Comparison of ENCODE assay signal across 8 mouse cellular contexts in genomic region chrX:50634842-50635615, GRCm38 (mm10).
DNase-seq lines count a peak whose midpoint lies in the region; ATAC-seq and TF ChIP-seq lines count a peak whose summit lies in the region.

No protein-coding gene starts in this region.

- TF ChIP-seq CTCF in MEL (IDR thresholded peaks at IDR 0.05 in 2 of 3, conservative IDR thresholded peaks at IDR 0.05 in 1 of 3; ENCODE audit: control insufficient read depth in 1 of 3, insufficient read depth in 1 of 3, low read depth in 2 of 3, low read length in 3 of 3, poor library complexity in 1 of 3, severe bottlenecking in 1 of 3) = peak in 1 of 3 experiments; percentile 44; a peak in 3 of 6 replicates
- TF ChIP-seq CTCF in liver, postnatal 0 days (IDR thresholded peaks at IDR 0.05; ENCODE audit: low read depth) = peak; percentile 39; the same call in 1 of the 2 replicates

- peaks cover 0 to 11% of the 10 kb centered on the region in 2 experiments; a peak in 2 of 4 replicates for H3K4me1 ChIP-seq in MEL (ENCODE audit: control insufficient read depth in 1 of 2, insufficient read depth in 2 of 2, low read length in 2 of 2)
- H3K4me1 ChIP-seq in forebrain, embryonic 16.5 days (replicated peaks; ENCODE audit: control insufficient read depth, insufficient read depth, low read length) = 0 out of 2 replicates have a peak, but pooled peaks cover 4% of the 10 kb centered on the region
- no peaks in the 10 kb centered on the region for H3K4me1 ChIP-seq in liver, postnatal 0 days (ENCODE audit: insufficient read depth)
- no peaks in the 10 kb centered on the region for H3K4me1 ChIP-seq in neural tube, embryonic 14.5 days (ENCODE audit: control insufficient read depth, insufficient read depth, low read length)

- DNase-seq in MEL (ENCODE audit: low read depth, low spot score) = peak; percentile 89
- DNase-seq in cerebellum, adult 11-12 months = peak; percentile 89
- peak; percentile 76 to 81 for DNase-seq in heart, postnatal 14 days
- DNase-seq in large intestine, adult 2 months (ENCODE audit: low read depth, low spot score) = peak; percentile 51
- peak; percentile 72 for DNase-seq in liver, postnatal 0 days
- DNase-seq in thymus, postnatal 0 days (ENCODE audit: low spot score) = peak; percentile 54

- no peak for TF ChIP-seq EP300 in MEL (IDR thresholded peaks at IDR 0.05; ENCODE audit: low read depth in 1 of 2, low read length in 2 of 2)
- TF ChIP-seq EP300 in liver, postnatal 0 days (IDR thresholded peaks at IDR 0.05; ENCODE audit: low read depth) = no peak

- H3K4me3 ChIP-seq in MEL (ENCODE audit: control insufficient read depth in 1 of 2, insufficient read depth in 1 of 2, low read depth in 2 of 2, low read length in 2 of 2) = peak overlapping the region; percentile 80 to 86
- H3K4me3 ChIP-seq in forebrain, embryonic 16.5 days (replicated peaks; ENCODE audit: low read length) = peak overlapping the region; percentile 59
- H3K4me3 ChIP-seq in liver, postnatal 0 days (ENCODE audit: low read depth, low read length) = peak overlapping the region; percentile 56
- peak overlapping the region; percentile 49 for H3K4me3 ChIP-seq in neural tube, embryonic 14.5 days (ENCODE audit: low read depth, low read length)

- peak overlapping the region; percentile 63 for H3K4me2 ChIP-seq in forebrain, embryonic 16.5 days (ENCODE audit: low read length)
- H3K4me2 ChIP-seq in liver, postnatal 0 days (ENCODE audit: low read depth, low read length) = peak overlapping the region; percentile 68
- H3K4me2 ChIP-seq in neural tube, embryonic 14.5 days (ENCODE audit: low read depth, low read length) = peak overlapping the region; percentile 54

- peak; percentile 99 for ATAC-seq in forebrain, embryonic 16.5 days
- peak; percentile 97 for ATAC-seq in liver, postnatal 0 days
- ATAC-seq in neural tube, embryonic 14.5 days (ENCODE audit: low read depth) = peak; percentile 99

- peak; percentile 39 to 57; a peak in 1 of 4 replicates for TF ChIP-seq POLR2A in MEL (IDR thresholded peaks at IDR 0.05; ENCODE audit: control insufficient read depth in 1 of 2, insufficient read depth in 1 of 2, low read depth in 1 of 2, low read length in 2 of 2, poor library complexity in 1 of 2)

- no peaks in the 10 kb centered on the region for H3K9me3 ChIP-seq in MEL (replicated peaks; ENCODE audit: insufficient read depth, low read length)
- H3K9me3 ChIP-seq in forebrain, embryonic 16.5 days (ENCODE audit: control insufficient read depth, low read length) = no peaks in the 10 kb centered on the region
- H3K9me3 ChIP-seq in liver, postnatal 0 days (ENCODE audit: low read length) = no peaks in the 10 kb centered on the region
- no peaks in the 10 kb centered on the region for H3K9me3 ChIP-seq in neural tube, embryonic 14.5 days (ENCODE audit: control insufficient read depth, low read length)

- intact Hi-C loops in heart, postnatal 14 days (cut with DNase I) = loop anchor here (10.0 kb wide), 1 partner anchor 380 kb away; the partner anchor contains the start of gene Rap2c

- H3K36me3 ChIP-seq in MEL (ENCODE audit: control insufficient read depth in 1 of 2, insufficient read depth in 2 of 2, low read length in 2 of 2) = peaks cover 0 to 6% of the 10 kb centered on the region in 2 experiments; a peak in 2 of 4 replicates
- H3K36me3 ChIP-seq in forebrain, embryonic 16.5 days (ENCODE audit: control insufficient read depth, insufficient read depth) = no peaks in the 10 kb centered on the region
- no peaks in the 10 kb centered on the region for H3K36me3 ChIP-seq in liver, postnatal 0 days (replicated peaks; ENCODE audit: insufficient read depth, low read length)
- no peaks in the 10 kb centered on the region for H3K36me3 ChIP-seq in neural tube, embryonic 14.5 days (ENCODE audit: control insufficient read depth, insufficient read depth, low read length)

- no peaks in the 10 kb centered on the region for H3K27me3 ChIP-seq in MEL (ENCODE audit: control insufficient read depth in 1 of 2, insufficient read depth in 2 of 2, low read length in 2 of 2)
- no peaks in the 10 kb centered on the region for H3K27me3 ChIP-seq in forebrain, embryonic 16.5 days (replicated peaks; ENCODE audit: control insufficient read depth, insufficient read depth, low read length)
- H3K27me3 ChIP-seq in liver, postnatal 0 days (ENCODE audit: insufficient read depth, low read length) = no peaks in the 10 kb centered on the region
- H3K27me3 ChIP-seq in neural tube, embryonic 14.5 days (ENCODE audit: control insufficient read depth, insufficient read depth, low read length) = no peaks in the 10 kb centered on the region

- peak overlapping the region; percentile 63 for H3K9ac ChIP-seq in MEL (ENCODE audit: control insufficient read depth, low read depth, low read length, poor library complexity, severe bottlenecking)
- H3K9ac ChIP-seq in forebrain, embryonic 16.5 days (replicated peaks; ENCODE audit: low read depth, low read length) = peak overlapping the region; percentile 46
- H3K9ac ChIP-seq in liver, postnatal 0 days (replicated peaks) = peak overlapping the region; percentile 62
- H3K9ac ChIP-seq in neural tube, embryonic 14.5 days (replicated peaks; ENCODE audit: low read depth, low read length) = no peak overlapping the region; the same call in 1 of the 2 replicates

- WGBS in forebrain, embryonic 16.5 days = 16% methylated on average over 30 of the region's 30 CpGs
- 18% methylated on average over 30 of the region's 30 CpGs for WGBS in large intestine, adult 2 months
- 11% methylated on average over 30 of the region's 30 CpGs for WGBS in liver, postnatal 0 days (ENCODE audit: insufficient replicate concordance)
- WGBS in neural tube, embryonic 14.5 days = 16% methylated on average over 25 of the region's 30 CpGs

- H3K27ac ChIP-seq in MEL (ENCODE audit: control insufficient read depth, low read depth, low read length) = peak overlapping the region; percentile 60
- H3K27ac ChIP-seq in forebrain, embryonic 16.5 days (ENCODE audit: low read length) = no peak overlapping the region
- peak overlapping the region; percentile 57 for H3K27ac ChIP-seq in liver, postnatal 0 days (ENCODE audit: low read depth)
- H3K27ac ChIP-seq in neural tube, embryonic 14.5 days (ENCODE audit: low read depth, low read length) = no peak overlapping the region

- TF ChIP-seq RAD21 in MEL (IDR thresholded peaks at IDR 0.05; ENCODE audit: low read depth, low read length) = no peak

- H3K79me2 ChIP-seq in MEL (ENCODE audit: control insufficient read depth, insufficient read depth, low read length, poor library complexity) = peaks cover 11% of the 10 kb centered on the region

TF ChIP-seq in MEL, 35 proteins besides CTCF, POLR2A, EP300 and RAD21:
- TF ChIP-seq ETS1 (IDR thresholded peaks at IDR 0.05; ENCODE audit: low read depth, low read length) (no peak), ELF1 (IDR thresholded peaks at IDR 0.05; ENCODE audit: low read depth, low read length) (no peak), CHD1 (IDR thresholded peaks at IDR 0.05; ENCODE audit: low read depth, low read length) (0 out of 2 replicates have a peak, but pooled peaks have one; percentile 54), USF2 (IDR thresholded peaks at IDR 0.05; ENCODE audit: borderline replicate concordance in 1 of 2, insufficient read depth in 1 of 2, low read depth in 1 of 2, low read length in 2 of 2) (peak; percentile 74 to 92), USF1 (IDR thresholded peaks at IDR 0.05; ENCODE audit: low read depth, low read length) (peak; percentile 99), MAZ (IDR thresholded peaks at IDR 0.05; ENCODE audit: low read depth, low read length) (peak; percentile 36; the same call in 1 of the 2 replicates), SIN3A (IDR thresholded peaks at IDR 0.05; ENCODE audit: low read length) (0 out of 2 replicates have a peak, but pooled peaks have one; percentile 31), GABPA (IDR thresholded peaks at IDR 0.05; ENCODE audit: low read depth, low read length) (no peak), GATA1 (IDR thresholded peaks at IDR 0.05; ENCODE audit: low read depth, low read length) (no peak), MYB (IDR thresholded peaks at IDR 0.05; ENCODE audit: low read depth, low read length) (no peak), HCFC1 (IDR thresholded peaks at IDR 0.05; ENCODE audit: low read depth, low read length) (peak; percentile 47; the same call in 1 of the 2 replicates), MYC (IDR thresholded peaks at IDR 0.05; ENCODE audit: low read depth, low read length) (0 out of 2 replicates have a peak, but pooled peaks have one; percentile 32), MXI1 (IDR thresholded peaks at IDR 0.05; ENCODE audit: low read depth, low read length) (peak; percentile 50), ZMIZ1 (IDR thresholded peaks at IDR 0.05; ENCODE audit: low read depth, low read length) (no peak), CHD2 (IDR thresholded peaks at IDR 0.05; ENCODE audit: low read length) (no peak), NELFE (IDR thresholded peaks at IDR 0.05; ENCODE audit: low read depth, low read length) (peak; percentile 50), MAX (IDR thresholded peaks at IDR 0.05; ENCODE audit: low read length) (peak; percentile 80), SMC3 (IDR thresholded peaks at IDR 0.05; ENCODE audit: low read depth, low read length) (no peak)

Comparison
In these comparisons a context has a peak if more than half of its experiments do, and no peak if none do; other contexts are left out.
1. H3K27ac ChIP-seq: peak in MEL (single experiment) and liver, postnatal 0 days (single experiment); none in forebrain, embryonic 16.5 days (single experiment) and neural tube, embryonic 14.5 days (single experiment).
2. Peak in every context shown above with its lines, with median percentiles within 50 percentile points of each other: DNase-seq, H3K4me3 ChIP-seq, ATAC-seq and H3K4me2 ChIP-seq.